Mouse (Mus musculus): ENCODE measurements around the gene Prps1. TPM values are rescaled to one million over a fixed set of nuclear protein-coding genes. Genes with fewer than 3 reads are reported as not detected.

Gene Prps1
- polyA plus RNA-seq, 1 experiment from 2014 or later: 33.6 TPM

DNA sequence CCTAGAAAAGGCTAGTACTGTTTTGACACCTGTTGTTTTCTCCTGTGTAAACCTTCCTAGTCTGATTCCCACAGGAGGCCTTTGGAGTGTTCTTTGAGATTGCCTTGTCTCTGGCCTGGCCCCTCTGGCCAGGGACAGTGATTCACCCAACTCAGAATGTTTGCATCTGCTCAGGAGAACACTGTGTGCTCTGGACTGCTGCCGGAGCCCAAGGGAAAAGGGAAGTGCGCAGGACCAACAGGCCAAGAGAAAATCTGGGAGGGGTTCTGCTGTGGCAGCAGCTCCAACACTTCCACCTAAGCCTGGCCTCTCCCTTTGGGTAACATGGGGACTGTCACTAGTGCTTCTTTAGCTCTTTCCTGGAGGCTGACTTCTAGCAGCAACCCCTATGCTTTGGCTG is 57.0 kb downstream of the Prps1 start:
- Histone ChIP-seq H3K4me3 (replicated peaks) (no peak overlapping the region), H3K4me1 (replicated peaks) (peaks cover 3% of the 10 kb centered on the region), H3K27ac (replicated peaks) (no peak overlapping the region), H3K27me3 (peaks cover 23% of the 10 kb centered on the region; the same call in 1 of the 2 replicates), H3K36me3 (replicated peaks) (no peaks in the 10 kb centered on the region), H3K9me3 (replicated peaks) (no peaks in the 10 kb centered on the region), H3K9ac (no peak overlapping the region), H3K4me2 (no peak overlapping the region)
- ATAC-seq (ENCODE audit: insufficient read depth): no peak
- WGBS (ENCODE audit: insufficient replicate concordance): 55% methylated on average over 2 of the region's 2 CpGs

DNA sequence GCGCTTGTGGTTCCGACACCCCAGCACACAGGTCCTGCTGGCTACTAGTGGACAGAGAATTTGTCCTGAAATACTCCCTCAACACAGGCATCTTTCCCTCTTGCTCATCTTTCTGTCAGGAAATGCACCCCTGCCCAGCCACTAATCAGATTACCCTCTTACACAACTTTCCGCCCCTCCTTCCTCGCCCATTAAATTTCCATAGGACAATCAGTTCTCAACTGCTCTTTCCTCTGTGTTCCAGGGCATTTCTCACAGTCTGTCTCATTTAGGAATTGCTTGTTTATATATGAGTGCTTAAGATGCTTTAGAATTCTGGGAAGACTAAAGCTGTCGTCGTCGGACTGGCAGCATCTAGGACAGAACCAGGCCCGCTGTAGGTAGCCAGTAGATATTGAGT is 61.9 kb downstream of the Prps1 start:
- H3K36me3 ChIP-seq (replicated peaks): no peaks in the 10 kb centered on the region
- H3K4me2 ChIP-seq: no peak overlapping the region
- no peak for ATAC-seq (ENCODE audit: insufficient read depth)
- H3K27ac ChIP-seq (replicated peaks): no peak overlapping the region
- H3K9ac ChIP-seq: no peak overlapping the region
- H3K4me3 ChIP-seq (replicated peaks): no peak overlapping the region
- 74% methylated on average over 8 of the region's 8 CpGs for WGBS (ENCODE audit: insufficient replicate concordance)
- H3K4me1 ChIP-seq (replicated peaks): peaks cover 16% of the 10 kb centered on the region
- H3K9me3 ChIP-seq (replicated peaks): no peaks in the 10 kb centered on the region
- peaks cover 10% of the 10 kb centered on the region; the same call in 1 of the 2 replicates for H3K27me3 ChIP-seq

DNA sequence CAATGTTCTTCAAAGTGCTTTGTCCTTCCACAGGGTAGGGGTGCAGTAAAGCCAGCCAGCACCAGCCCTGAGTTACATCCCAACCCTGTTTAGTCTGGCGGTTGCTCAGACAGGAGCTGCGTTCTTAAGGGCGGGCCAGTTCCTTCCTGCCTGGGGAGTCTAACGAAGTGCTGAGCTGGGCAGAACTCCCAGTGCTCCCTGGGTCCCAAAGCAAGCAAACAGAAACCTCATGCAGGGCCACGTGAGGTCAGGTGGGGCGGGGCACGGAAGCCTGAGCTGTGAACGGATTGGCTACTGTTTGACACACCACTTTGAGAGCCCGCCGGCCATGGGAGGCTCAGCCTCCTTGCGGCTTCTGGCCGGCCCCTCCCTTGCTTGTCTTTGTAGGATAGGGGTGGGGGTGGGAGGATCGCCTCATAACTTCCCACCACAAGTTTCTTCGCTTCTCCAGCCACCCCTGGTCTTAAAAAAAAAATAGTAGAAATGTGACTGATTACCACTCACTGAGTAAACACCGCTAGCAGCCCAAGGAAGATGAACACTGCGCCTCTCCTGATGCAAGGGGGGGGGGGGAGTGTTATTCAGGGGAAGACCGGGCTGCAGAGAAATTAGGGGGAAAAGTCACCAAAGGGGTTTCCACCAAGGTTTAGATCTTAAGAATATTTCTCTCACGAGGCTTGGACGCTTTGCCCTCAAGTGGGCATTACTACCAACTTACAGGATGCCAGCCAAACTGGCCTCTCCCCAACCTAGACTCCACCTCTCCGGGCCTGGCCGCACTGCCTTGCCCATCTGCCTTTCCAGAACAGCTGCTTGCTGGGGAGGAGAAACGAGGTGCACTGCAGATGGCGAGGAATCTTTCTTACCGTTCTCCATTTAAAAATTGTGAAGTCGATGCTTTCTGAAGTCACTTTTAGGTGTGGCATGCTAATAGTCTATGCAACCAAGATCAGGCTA is 64.0 kb downstream of the Prps1 start:
- H3K4me3 ChIP-seq (replicated peaks): peak overlapping the region; percentile 38
- no peaks in the 10 kb centered on the region for H3K9me3 ChIP-seq (replicated peaks)
- H3K4me2 ChIP-seq: peak overlapping the region; percentile 61
- H3K4me1 ChIP-seq (replicated peaks): peaks cover 16% of the 10 kb centered on the region
- WGBS (ENCODE audit: insufficient replicate concordance): 19% methylated on average over 24 of the region's 25 CpGs
- no peaks in the 10 kb centered on the region for H3K27me3 ChIP-seq
- H3K36me3 ChIP-seq (replicated peaks): no peaks in the 10 kb centered on the region
- peak; percentile 96 for ATAC-seq (ENCODE audit: insufficient read depth)
- peak overlapping the region; percentile 66 for H3K27ac ChIP-seq (replicated peaks)
- no peak overlapping the region for H3K9ac ChIP-seq

DNA sequence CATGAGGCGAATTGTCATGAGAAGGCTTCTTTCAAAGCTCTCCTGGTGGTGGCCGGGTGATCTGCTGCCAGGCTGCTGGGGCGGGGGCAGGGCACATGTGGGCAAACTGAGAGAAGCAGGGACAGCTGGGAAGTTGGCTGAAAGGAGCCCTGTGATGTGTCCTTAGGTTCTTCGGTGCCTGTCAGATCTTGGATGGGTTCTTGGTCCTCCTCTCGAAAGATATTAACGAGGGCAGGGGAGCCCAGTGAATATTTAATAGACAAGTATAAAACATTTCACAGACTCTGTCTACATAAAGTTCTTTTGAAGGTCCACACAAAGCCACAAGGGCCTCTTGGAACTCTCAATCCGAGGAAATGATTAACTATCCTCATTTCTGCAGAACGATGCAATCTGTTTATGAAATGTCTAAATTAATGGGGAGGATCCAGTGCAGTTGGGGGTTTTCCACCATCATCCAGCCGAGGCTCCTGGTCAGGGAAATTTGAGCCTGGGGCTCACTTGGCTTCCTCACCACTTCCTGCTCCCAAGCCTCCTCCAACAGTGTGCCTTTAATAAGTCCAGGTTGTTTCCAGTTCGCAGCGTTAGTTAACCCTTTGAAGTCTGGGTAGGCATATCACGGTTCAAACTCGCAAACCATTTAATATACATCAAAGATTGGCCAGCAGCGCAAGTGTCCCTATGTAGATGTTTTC is 65.8 kb downstream of the Prps1 start:
- Histone ChIP-seq H3K4me1 (replicated peaks) (peaks cover 16% of the 10 kb centered on the region), H3K36me3 (replicated peaks) (no peaks in the 10 kb centered on the region), H3K27me3 (no peaks in the 10 kb centered on the region), H3K4me2 (no peak overlapping the region), H3K9ac (no peak overlapping the region), H3K9me3 (replicated peaks) (no peaks in the 10 kb centered on the region), H3K27ac (replicated peaks) (no peak overlapping the region), H3K4me3 (replicated peaks) (no peak overlapping the region)
- no peak for ATAC-seq (ENCODE audit: insufficient read depth)
- 57% methylated on average over 14 of the region's 14 CpGs for WGBS (ENCODE audit: insufficient replicate concordance)

DNA sequence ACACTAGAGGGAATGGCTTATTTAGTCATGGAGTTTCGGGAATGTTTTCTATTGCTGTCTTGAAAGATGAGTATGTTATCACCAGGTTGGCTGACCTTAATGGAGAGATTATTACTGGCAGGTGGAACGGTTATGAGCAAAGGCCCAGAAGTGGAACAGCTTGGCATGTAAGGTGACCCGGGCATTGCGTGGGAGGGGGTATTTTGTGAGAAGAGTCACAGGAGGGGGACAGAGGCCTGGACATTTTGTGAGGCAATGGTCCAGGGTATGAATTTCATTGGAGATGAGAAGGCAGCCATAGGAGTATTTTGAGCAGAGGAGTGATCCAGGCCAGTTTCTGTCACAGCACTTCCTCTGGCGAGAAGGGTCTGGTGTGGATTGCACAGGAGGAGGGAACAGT is 67.8 kb downstream of the Prps1 start:
- no peak for ATAC-seq (ENCODE audit: insufficient read depth)
- Histone ChIP-seq H3K4me1 (replicated peaks) (peaks cover 16% of the 10 kb centered on the region), H3K27ac (replicated peaks) (no peak overlapping the region), H3K9ac (no peak overlapping the region), H3K27me3 (no peaks in the 10 kb centered on the region), H3K4me2 (no peak overlapping the region), H3K4me3 (replicated peaks) (no peak overlapping the region), H3K36me3 (replicated peaks) (no peaks in the 10 kb centered on the region), H3K9me3 (replicated peaks) (no peaks in the 10 kb centered on the region)
- 65% methylated on average over 5 of the region's 5 CpGs for whole genome bisulfite sequencing (ENCODE audit: insufficient replicate concordance)

Other genes with a start within 250 kb of the Prps1 start
- gene Frmpd3, start 114.3 kb upstream of the Prps1 start, polyA plus RNA-seq (2015; fragmentation: Nextera tagmentation; extraction: Ambion mirVana): not detected in 2 replicates
- gene Tsc22d3, start 144.0 kb downstream of the Prps1 start, polyA plus RNA-seq (2015; fragmentation: Nextera tagmentation; extraction: Ambion mirVana): 18.1 and 19.9 TPM in 2 replicates
- gene Mid2, start 208.0 kb downstream of the Prps1 start, polyA plus RNA-seq (2015; fragmentation: Nextera tagmentation; extraction: Ambion mirVana): 0.36 and 0.51 TPM in 2 replicates